Mouse (Mus musculus): ENCODE data around the gene Tram2.

DNA sequence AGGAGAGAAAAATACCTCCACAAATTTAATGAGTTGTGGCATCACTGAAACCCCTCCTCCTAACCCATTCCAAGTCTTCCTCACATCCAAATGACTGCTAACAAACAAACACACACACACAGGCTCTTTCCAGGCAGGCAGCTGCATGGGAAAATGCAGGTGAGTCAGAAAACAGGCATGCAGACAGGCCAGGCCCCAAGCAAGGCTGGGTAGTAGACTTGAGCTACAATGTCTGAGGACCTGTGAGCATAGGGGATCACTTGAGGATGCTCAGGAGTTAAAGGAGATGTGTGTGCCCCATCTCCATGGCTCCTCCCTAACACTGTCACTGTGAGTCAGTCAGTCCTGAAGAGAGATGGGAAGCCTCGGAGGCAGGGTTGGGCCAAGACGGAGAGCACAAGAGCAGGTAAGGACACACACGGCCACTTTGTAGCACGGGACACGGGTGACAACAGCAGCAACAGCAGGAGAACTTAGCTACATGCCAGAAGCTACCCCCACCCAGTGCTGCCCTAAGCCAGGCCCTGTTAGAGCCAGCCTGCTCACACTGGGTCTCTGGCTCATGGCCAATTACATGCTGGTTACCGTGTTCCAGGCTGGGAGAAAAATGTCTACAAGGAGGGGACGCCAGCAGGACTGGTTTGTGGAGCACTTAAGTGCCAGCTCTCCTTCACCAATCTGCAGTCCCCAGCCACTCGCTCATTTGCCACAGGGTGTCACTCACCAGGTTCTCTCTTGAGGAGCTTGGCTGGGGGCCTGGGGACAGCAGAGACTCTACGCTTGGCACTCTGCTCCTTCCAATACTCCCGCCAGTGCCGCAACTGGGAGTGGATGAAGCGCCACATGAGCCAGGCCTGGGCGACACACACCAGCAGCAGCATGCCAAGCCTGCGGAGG, 76.5 kb downstream of the Tram2 start:
- TF ChIP-seq POLR2A (IDR thresholded peaks at IDR 0.05; ENCODE audit: insufficient read depth, low read depth, low read length), result no peak
- peak; percentile 52 for TF ChIP-seq CTCF (IDR thresholded peaks at IDR 0.05)
